Mouse (Mus musculus): Measurements from ENCODE around the gene Phf12.

GRCm38 (mm10) chr11:77960898-77961297, 21.7 kb upstream of the Phf12 start:
- TF ChIP-seq CTCF (IDR thresholded peaks at IDR 0.05; ENCODE audit: low read depth) = no peak
- no peak for TF ChIP-seq EP300 (IDR thresholded peaks at IDR 0.05; ENCODE audit: low read depth)

All from liver, embryonic 14.5 days (tissue).